Mouse (Mus musculus) intestine, postnatal 0 days (tissue): ENCODE measurements around the gene Sag. TPM values are rescaled to one million over a fixed set of nuclear protein-coding genes. Genes with fewer than 3 reads are reported as not detected.

Experiments used
- ATAC-seq: fragments of 200-750 bp; cut with Nextera tagmentation; 2 replicates; pipeline ENCODE4 v1.8.0; 2017; ENCODE audit warnings: mild to moderate bottlenecking, moderate TSS enrichment, moderate library complexity
- H3K27ac ChIP-seq: fragments of 300-500 bp; sonication (generic); 2 replicates; pipeline ENCODE4 v1.5.1; 2014; ENCODE audit warnings: mild to moderate bottlenecking, low read depth, low read length, moderate library complexity
- H3K27me3 ChIP-seq: fragments of 300-500 bp; sonication (generic); replicated peaks from 2 replicates; pipeline ENCODE4 v1.6.1; 2014; ENCODE audit warnings: low read length, mixed read lengths; ENCODE audit not compliant: control insufficient read depth, insufficient read depth
- H3K36me3 ChIP-seq: fragments of 300-500 bp; sonication (generic); 2 replicates; pipeline ENCODE4 v1.6.1; 2014; ENCODE audit warnings: mild to moderate bottlenecking, moderate library complexity; ENCODE audit not compliant: control insufficient read depth, insufficient read depth
- H3K4me1 ChIP-seq: fragments of 300-500 bp; sonication (generic); replicated peaks from 2 replicates; pipeline ENCODE4 v1.6.1; 2014; ENCODE audit warnings: antibody characterized with exemption, low read length, mixed read lengths; ENCODE audit not compliant: control insufficient read depth, insufficient read depth
- H3K4me2 ChIP-seq: fragments of 300-500 bp; sonication (generic); replicated peaks from 2 replicates; pipeline ENCODE4 v1.6.1; 2014; ENCODE audit warnings: low read depth, mild to moderate bottlenecking, moderate library complexity
- H3K4me3 ChIP-seq: fragments of 300-500 bp; sonication (generic); 2 replicates; pipeline ENCODE4 v1.5.1; 2014; ENCODE audit warnings: low read depth, low read length
- H3K9ac ChIP-seq: fragments of 300-500 bp; sonication (generic); 2 replicates; pipeline ENCODE4 v1.6.1; 2014; ENCODE audit warnings: mild to moderate bottlenecking, low read depth, low read length
- H3K9me3 ChIP-seq: fragments of 300-500 bp; sonication (generic); 2 replicates; pipeline ENCODE4 v1.6.1; 2016; ENCODE audit warnings: mixed run types; ENCODE audit not compliant: control insufficient read depth
- CTCF ChIP-seq: sonication (generic); IDR thresholded peaks from 2 replicates; pipeline ENCODE4 v1.5.1; 2016; ENCODE audit warnings: low read depth, mild to moderate bottlenecking, control low read depth, antibody characterized with exemption, moderate library complexity
- WGBS: fragments of 180-500 bp; shearing (Covaris S2); extraction: QIAGEN DNeasy Blood & Tissue Kit; methylation state at CpG from one replicate; pipeline ENCODE4 v1.1.7; 2014; 5-methylcytosine and 5-hydroxymethylcytosine counted together
- polyA plus RNA-seq: library from polyadenylated mRNA; unstranded; fragments of >200 nt; fragmentation: Nextera tagmentation; extraction: Ambion mirVana; gene quantifications from 2 replicates; pipeline ENCODE4 v1.2.1, GENCODE M21; 2015

Gene Sag
- polyA plus RNA-seq, 1 experiment from 2014 or later: 0.37 TPM

DNA sequence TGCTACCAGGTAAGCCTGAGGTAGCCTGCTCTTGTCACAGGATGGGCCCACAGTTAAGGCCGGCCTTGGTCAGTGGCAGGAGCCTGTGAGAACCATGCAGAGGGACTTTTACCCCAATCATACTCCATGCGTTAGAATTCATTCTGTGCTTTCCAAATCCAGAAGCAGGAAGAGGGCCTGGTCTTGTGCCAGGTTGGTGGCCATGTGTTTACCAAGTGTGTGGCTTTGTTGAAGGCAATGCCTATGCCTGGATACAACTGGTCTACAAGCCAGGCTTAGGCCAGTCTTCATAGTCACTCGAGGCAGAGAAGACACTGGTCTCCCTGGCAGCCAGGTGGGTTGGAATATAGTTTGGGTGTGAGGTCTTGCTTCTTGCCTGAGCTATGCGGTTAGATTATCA, 88.2 kb downstream of the Sag start:
- no peak overlapping the region for H3K4me2 ChIP-seq
- H3K27ac ChIP-seq: peak overlapping the region; percentile 70
- H3K36me3 ChIP-seq: no peaks in the 10 kb centered on the region
- peaks cover 4% of the 10 kb centered on the region; the same call in 1 of the 2 replicates for H3K4me1 ChIP-seq
- no peak for TF ChIP-seq CTCF
- H3K27me3 ChIP-seq: no peaks in the 10 kb centered on the region
- H3K9me3 ChIP-seq: no peaks in the 10 kb centered on the region
- peak; percentile 15; the same call in 1 of the 2 replicates for ATAC-seq
- WGBS: 40% methylated on average over 4 of the region's 4 CpGs
- no peak overlapping the region for H3K4me3 ChIP-seq
- H3K9ac ChIP-seq: no peak overlapping the region

DNA sequence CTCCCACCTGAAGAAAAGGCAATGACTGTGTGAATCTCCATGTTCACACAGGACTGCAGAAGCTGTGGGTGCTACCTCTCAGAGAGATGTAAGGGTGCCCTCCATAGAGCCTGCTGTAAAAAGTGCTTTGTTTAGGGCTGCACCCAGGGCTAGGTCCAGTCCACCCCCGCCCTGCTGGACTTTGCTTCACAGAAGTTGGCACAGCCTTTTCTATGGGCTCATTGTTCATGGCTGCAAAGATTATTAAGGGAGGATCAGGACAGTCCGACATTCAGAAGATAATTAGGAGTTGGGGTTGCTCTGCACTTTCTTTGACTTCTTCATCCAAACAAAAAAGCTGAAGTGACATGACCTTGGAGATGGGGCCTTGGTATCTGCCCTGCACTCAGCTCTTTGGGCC, 89.0 kb downstream of the Sag start:
- Histone ChIP-seq H3K27me3 (no peaks in the 10 kb centered on the region), H3K4me2 (no peak overlapping the region), H3K9ac (no peak overlapping the region), H3K4me1 (peaks cover 7% of the 10 kb centered on the region), H3K27ac (peak overlapping the region; percentile 17), H3K36me3 (no peaks in the 10 kb centered on the region), H3K4me3 (no peak overlapping the region), H3K9me3 (no peaks in the 10 kb centered on the region)
- no peak for TF ChIP-seq CTCF
- ATAC-seq: peak; percentile 92
- 33% methylated on average over 2 of the region's 2 CpGs for WGBS

DNA sequence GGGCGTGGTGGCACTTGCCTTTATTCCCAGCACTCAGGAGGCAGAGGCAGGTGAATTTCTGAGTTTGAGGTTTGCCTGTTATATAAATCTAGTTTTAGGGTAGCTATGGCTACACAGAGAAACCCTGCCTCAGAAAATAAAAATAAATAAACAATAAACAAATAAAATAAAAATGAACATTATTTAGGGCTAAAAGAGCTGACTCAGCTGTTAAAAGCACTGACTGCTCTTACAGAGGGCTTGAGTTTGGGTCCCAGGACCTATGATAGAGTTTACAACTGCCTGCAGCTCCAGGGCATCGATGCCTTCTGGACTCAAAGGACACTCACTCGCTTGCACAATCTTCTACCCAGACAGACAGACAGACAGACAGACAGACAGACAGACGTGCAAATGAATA, 89.9 kb downstream of the Sag start:
- Histone ChIP-seq H3K9ac (no peak overlapping the region), H3K27ac (no peak overlapping the region), H3K27me3 (no peaks in the 10 kb centered on the region), H3K4me3 (no peak overlapping the region), H3K4me2 (no peak overlapping the region), H3K4me1 (peaks cover 7% of the 10 kb centered on the region), H3K36me3 (no peaks in the 10 kb centered on the region), H3K9me3 (no peaks in the 10 kb centered on the region)
- WGBS: 71% methylated on average over 4 of the region's 4 CpGs
- ATAC-seq: no peak
- TF ChIP-seq CTCF: no peak

Other genes starting within 250 kb of the Sag start
- gene Ngef, start 229.8 kb upstream of the Sag start, polyA plus RNA-seq: 13.3 and 14.0 TPM in 2 replicates
- 2.5 and 3.1 TPM in 2 replicates for gene Inpp5d, start 183.4 kb upstream of the Sag start, polyA plus RNA-seq
- gene Atg16l1, start 47.8 kb upstream of the Sag start, polyA plus RNA-seq: 12.8 and 14.9 TPM in 2 replicates
- 20.2 and 24.1 TPM in 2 replicates for gene Dgkd, start 49.6 kb downstream of the Sag start, polyA plus RNA-seq
- 12.3 and 14.0 TPM in 2 replicates for gene Usp40, start 204.9 kb downstream of the Sag start, polyA plus RNA-seq